In the genomic region with DNA sequence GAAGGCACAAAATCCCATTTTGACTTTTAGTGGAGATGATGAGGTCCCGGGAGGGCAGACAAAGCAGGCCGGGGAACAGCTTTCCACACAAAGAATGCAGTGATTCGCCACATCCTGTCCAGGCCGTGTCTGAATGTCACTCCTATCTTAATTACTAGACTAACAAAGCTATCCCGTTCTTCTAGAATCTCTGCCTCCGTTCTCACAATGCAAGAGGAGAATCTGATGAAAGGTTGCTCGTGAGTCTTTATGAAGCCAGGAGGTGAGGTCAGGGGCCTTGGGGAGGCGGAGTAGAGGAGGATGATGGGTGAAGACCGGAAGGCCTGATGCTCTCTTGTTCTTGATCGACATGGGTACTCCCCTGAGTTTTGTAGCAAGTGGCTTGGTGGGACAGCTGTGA, we compare ENCODE assay signal across 12 mouse cellular contexts.
DNase-seq lines count a peak whose midpoint lies in the region; ATAC-seq lines count a peak whose summit lies in the region.
"Had no signal": no experiment of that assay in that cellular context is flagged by ENCODE, and none has a peak within 500 bp of the region (broad histone marks: within the 10 kb centered on the region; RNA-seq: fewer than 3 reads in every experiment).

No protein-coding gene starts in this region.

- no peak overlapping the region for H3K9ac ChIP-seq in heart, embryonic 13.5 days
- H3K9ac ChIP-seq in hindbrain, embryonic 11.5 days (ENCODE audit: low read depth, low read length), result 0 out of 2 replicates have a peak overlapping the region, but pooled peaks have one; percentile 4
- no peak overlapping the region; the same call in 1 of the 2 replicates for H3K9ac ChIP-seq in midbrain, embryonic 14.5 days (replicated peaks; ENCODE audit: low read length)
- no peak overlapping the region for H3K9ac ChIP-seq in liver, embryonic 12.5 days
- H3K9ac ChIP-seq: liver, embryonic 14.5 days had no signal

- H3K4me2 ChIP-seq in heart, embryonic 13.5 days, result 0 out of 2 replicates have a peak overlapping the region, but pooled peaks have one; percentile 2
- no peak overlapping the region for H3K4me2 ChIP-seq in hindbrain, embryonic 11.5 days (replicated peaks; ENCODE audit: low read depth, low read length)
- H3K4me2 ChIP-seq in midbrain, embryonic 14.5 days (ENCODE audit: low read length), result peak overlapping the region; percentile 19; the same call in 1 of the 2 replicates
- no peak overlapping the region for H3K4me2 ChIP-seq in liver, embryonic 12.5 days

- H3K27ac ChIP-seq in heart, embryonic 13.5 days (replicated peaks), result no peak overlapping the region
- H3K27ac ChIP-seq in hindbrain, embryonic 11.5 days (ENCODE audit: low read depth, low read length), result peak overlapping the region; percentile 76
- H3K27ac ChIP-seq in midbrain, embryonic 14.5 days (replicated peaks; ENCODE audit: low read depth, low read length), result peak overlapping the region; percentile 82
- no peak overlapping the region for H3K27ac ChIP-seq in liver, embryonic 12.5 days
- H3K27ac ChIP-seq: heart, embryonic 10.5 days; liver, embryonic 14.5 days had no signal

- intact Hi-C loops in heart, postnatal 25 days (cut with DNase I), result no loop called here

- ATAC-seq in heart, embryonic 13.5 days (ENCODE audit: extremely low read depth, insufficient number of reproducible peaks, low FRiP score, low TSS enrichment), result no peak
- peak; percentile 49 for ATAC-seq in hindbrain, embryonic 11.5 days (ENCODE audit: low FRiP score)
- ATAC-seq in midbrain, embryonic 14.5 days (ENCODE audit: low FRiP score, low TSS enrichment), result no peak
- ATAC-seq in liver, embryonic 12.5 days, result no peak
- no peak for ATAC-seq in cerebellum, adult (ENCODE audit: insufficient number of reproducible peaks, low FRiP score, low TSS enrichment)

- no peaks in the 10 kb centered on the region for H3K27me3 ChIP-seq in heart, embryonic 13.5 days (replicated peaks)
- no peaks in the 10 kb centered on the region for H3K27me3 ChIP-seq in hindbrain, embryonic 11.5 days (ENCODE audit: control insufficient read depth, insufficient read depth, low read length)
- H3K27me3 ChIP-seq in midbrain, embryonic 14.5 days (ENCODE audit: control insufficient read depth, insufficient read depth, low read length), result no peaks in the 10 kb centered on the region
- H3K27me3 ChIP-seq in liver, embryonic 12.5 days (replicated peaks), result no peaks in the 10 kb centered on the region

- H3K36me3 ChIP-seq in heart, embryonic 13.5 days, result no peaks in the 10 kb centered on the region
- no peaks in the 10 kb centered on the region for H3K36me3 ChIP-seq in hindbrain, embryonic 11.5 days (ENCODE audit: control insufficient read depth, insufficient read depth, low read length)
- H3K36me3 ChIP-seq in midbrain, embryonic 14.5 days (ENCODE audit: control insufficient read depth, insufficient read depth, low read length), result no peaks in the 10 kb centered on the region
- H3K36me3 ChIP-seq in liver, embryonic 12.5 days, result no peaks in the 10 kb centered on the region
- H3K36me3 ChIP-seq: heart, embryonic 10.5 days had no signal

- 0 out of 2 replicates have a peak, but pooled peaks cover 9% of the 10 kb centered on the region for H3K4me1 ChIP-seq in heart, embryonic 13.5 days
- H3K4me1 ChIP-seq in hindbrain, embryonic 11.5 days (replicated peaks; ENCODE audit: control insufficient read depth, insufficient read depth, low read length), result no peaks in the 10 kb centered on the region
- H3K4me1 ChIP-seq in midbrain, embryonic 14.5 days (ENCODE audit: control insufficient read depth, insufficient read depth, low read length), result peaks cover 20% of the 10 kb centered on the region
- H3K4me1 ChIP-seq in liver, embryonic 12.5 days, result no peaks in the 10 kb centered on the region

- H3K9me3 ChIP-seq in heart, embryonic 13.5 days, result no peaks in the 10 kb centered on the region
- H3K9me3 ChIP-seq in hindbrain, embryonic 11.5 days (ENCODE audit: control insufficient read depth, low read length), result no peaks in the 10 kb centered on the region
- no peaks in the 10 kb centered on the region for H3K9me3 ChIP-seq in midbrain, embryonic 14.5 days (ENCODE audit: control insufficient read depth, low read length)
- no peaks in the 10 kb centered on the region for H3K9me3 ChIP-seq in liver, embryonic 12.5 days (replicated peaks)
- H3K9me3 ChIP-seq: heart, embryonic 10.5 days had no signal

- no peak for DNase-seq in heart, postnatal 25 days (ENCODE audit: low spot score)
- peak; percentile 18 for DNase-seq in embryo, embryonic 10 days (ENCODE audit: low spot score)
- peak; percentile 59 for DNase-seq in hindbrain, embryonic 11.5 days (ENCODE audit: low spot score)
- peak; percentile 55 for DNase-seq in midbrain, embryonic 14.5 days
- DNase-seq in adrenal gland, postnatal 10 days, result no peak
- DNase-seq: lung, postnatal 4 days; thymus, postnatal 36 days had no signal

- WGBS in heart, embryonic 13.5 days, result 56% methylated on average over 10 of the region's 10 CpGs
- 29% methylated on average over 10 of the region's 10 CpGs for WGBS in hindbrain, embryonic 11.5 days
- 30% methylated on average over 10 of the region's 10 CpGs for WGBS in midbrain, embryonic 14.5 days
- 60% methylated on average over 10 of the region's 10 CpGs for WGBS in liver, embryonic 12.5 days (ENCODE audit: insufficient replicate concordance)

- H3K4me3 ChIP-seq in heart, embryonic 13.5 days, result no peak overlapping the region
- H3K4me3 ChIP-seq in hindbrain, embryonic 11.5 days (ENCODE audit: low read depth, low read length), result no peak overlapping the region
- no peak overlapping the region for H3K4me3 ChIP-seq in midbrain, embryonic 14.5 days (replicated peaks; ENCODE audit: low read depth, low read length)
- no peak overlapping the region for H3K4me3 ChIP-seq in liver, embryonic 12.5 days
- H3K4me3 ChIP-seq: heart, embryonic 10.5 days had no signal

Comparison
In these comparisons a context has a peak if more than half of its experiments do, and no peak if none do; other contexts are left out.
1. H3K27ac ChIP-seq: peak in hindbrain, embryonic 11.5 days (single experiment) and midbrain, embryonic 14.5 days (single experiment); none in heart, embryonic 13.5 days (single experiment) and liver, embryonic 12.5 days (single experiment).
2. H3K4me2 ChIP-seq: peak in heart, embryonic 13.5 days (single experiment) and midbrain, embryonic 14.5 days (single experiment); none in hindbrain, embryonic 11.5 days (single experiment) and liver, embryonic 12.5 days (single experiment).
3. DNase-seq: peak in embryo, embryonic 10 days (single experiment), hindbrain, embryonic 11.5 days (single experiment) and midbrain, embryonic 14.5 days (single experiment); none in heart, postnatal 25 days (single experiment) and adrenal gland, postnatal 10 days (single experiment).